Mouse (Mus musculus): ENCODE data around the gene Adsl.
A peak's percentile ranks its signal among the peaks of the same experiment; 100 is the strongest.

Gene Adsl

GRCm38 (mm10) chr15:81007339-81007738 is 59.0 kb downstream of the Adsl start:
- no peak for DNase-seq (ENCODE audit: low read depth, low spot score)

DNA sequence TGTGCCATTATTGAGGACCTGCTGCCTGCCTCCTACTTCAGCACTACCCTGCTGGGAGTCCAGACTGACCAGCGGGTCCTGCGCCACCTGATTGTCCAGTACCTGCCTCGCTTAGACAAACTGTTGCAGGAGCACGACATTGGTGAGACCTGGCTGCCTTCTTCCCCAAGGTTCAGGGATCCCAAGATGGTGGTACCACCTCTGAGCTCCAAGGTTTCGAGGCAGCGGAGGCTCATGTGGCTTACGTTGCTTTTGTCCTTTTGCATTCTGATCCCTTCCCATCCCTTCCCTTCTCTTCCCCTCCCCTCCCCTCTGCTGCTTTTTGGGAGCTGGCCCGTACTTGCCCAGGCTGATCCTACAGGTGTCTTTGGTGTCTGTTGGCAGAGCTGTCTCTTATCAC is 59.6 kb downstream of the Adsl start:
- no peak for DNase-seq (ENCODE audit: low read depth, low spot score)

DNA sequence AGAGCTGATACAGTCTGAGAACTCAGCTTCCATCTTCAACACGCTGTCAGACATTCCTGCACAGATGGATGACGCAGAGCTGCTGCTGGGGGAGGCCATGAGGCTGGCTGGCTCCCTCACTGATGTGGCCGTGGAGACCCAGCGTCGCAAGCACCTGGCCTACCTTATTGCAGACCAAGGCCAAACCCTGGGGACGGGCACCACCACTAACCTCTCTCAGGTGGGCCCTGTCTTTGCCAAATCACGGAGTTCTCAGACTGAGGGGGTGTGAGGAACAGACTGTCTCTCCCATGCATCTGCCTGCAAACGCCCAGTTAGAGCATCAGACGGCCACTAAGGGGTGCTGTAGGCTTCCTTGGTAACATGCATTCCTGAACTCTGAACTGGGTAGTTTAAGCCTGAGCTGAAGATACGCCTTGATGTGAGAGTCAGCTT is 60.4 kb downstream of the Adsl start:
- peak; percentile 31 for DNase-seq (ENCODE audit: low read depth, low spot score)

DNA sequence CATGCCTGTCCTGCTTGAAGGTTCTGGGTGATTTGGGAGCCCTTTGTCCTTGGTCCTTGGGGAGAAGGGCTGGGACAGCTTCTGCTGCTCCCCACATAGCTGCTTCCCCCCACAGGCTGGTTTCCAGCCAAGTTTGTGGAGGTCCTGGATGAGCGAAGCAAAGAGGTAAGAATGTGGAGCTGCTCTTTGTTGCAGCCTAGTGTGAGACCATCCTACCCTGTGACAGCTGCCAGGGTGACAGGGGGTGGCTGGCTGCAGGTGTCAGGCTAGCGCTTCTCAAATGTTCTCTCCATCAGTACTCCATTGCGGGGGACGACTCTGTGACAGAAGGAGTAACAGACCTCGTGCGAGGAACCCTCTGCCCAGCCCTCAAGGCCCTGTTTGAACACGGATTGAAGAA is 61.8 kb downstream of the Adsl start:
- no peak for DNase-seq (ENCODE audit: low read depth, low spot score)

DNA sequence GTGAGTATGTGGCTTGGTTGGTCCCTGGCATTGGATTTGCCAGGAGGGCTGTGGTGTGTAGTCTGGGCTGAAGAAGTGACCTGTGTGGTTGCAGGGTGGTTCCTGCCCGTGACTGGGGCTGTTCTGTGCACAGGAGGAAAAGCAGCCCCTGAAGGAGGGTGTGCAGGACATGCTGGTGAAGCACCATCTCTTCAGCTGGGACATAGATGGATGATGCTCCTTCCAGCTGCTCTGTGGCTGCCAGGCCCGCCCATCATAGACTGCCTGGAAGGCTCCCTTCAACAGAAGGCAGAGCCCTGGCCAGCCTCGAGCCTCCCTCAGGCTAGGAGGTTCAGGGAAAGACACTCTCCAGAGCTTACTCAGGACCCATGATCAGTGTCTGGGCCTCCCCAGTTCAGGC is 63.2 kb downstream of the Adsl start:
- DNase-seq (ENCODE audit: low read depth, low spot score) = no peak

- DNase-seq (ENCODE audit: low read depth, low spot score) = no peak
Observed at GRCm38 (mm10) chr15:81012359-81012758, 64.1 kb downstream of the Adsl start.

GRCm38 (mm10) chr15:81013186-81013585 is 64.9 kb downstream of the Adsl start:
- DNase-seq (ENCODE audit: low read depth, low spot score) = no peak

GRCm38 (mm10) chr15:81015068-81015744 is 66.9 kb downstream of the Adsl start:
- DNase-seq (ENCODE audit: low read depth, low spot score) = no peak

- DNase-seq (ENCODE audit: low read depth, low spot score) = no peak
Observed at GRCm38 (mm10) chr15:81016488-81016887, 68.2 kb downstream of the Adsl start.

- no peak for DNase-seq (ENCODE audit: low read depth, low spot score)
Observed at GRCm38 (mm10) chr15:81017308-81017707, 69.0 kb downstream of the Adsl start.
